Mouse (Mus musculus) heart, adult 2 months (tissue): ENCODE data around the gene Klhl30.

Experiments
- CTCF ChIP-seq: fragments of 200-600 bp; IDR thresholded peaks from 2 replicates; pipeline ENCODE4 v1.8.1; 2022; ENCODE audit warnings: antibody characterized with exemption, mild to moderate bottlenecking, moderate library complexity
- POLR2A ChIP-seq: fragments of 200-500 bp; IDR thresholded peaks from 2 replicates; pipeline ENCODE4 v1.6.1; 2011; ENCODE audit warnings: mild to moderate bottlenecking, low read depth, low read length, control low read depth; ENCODE audit not compliant: insufficient read depth

DNA sequence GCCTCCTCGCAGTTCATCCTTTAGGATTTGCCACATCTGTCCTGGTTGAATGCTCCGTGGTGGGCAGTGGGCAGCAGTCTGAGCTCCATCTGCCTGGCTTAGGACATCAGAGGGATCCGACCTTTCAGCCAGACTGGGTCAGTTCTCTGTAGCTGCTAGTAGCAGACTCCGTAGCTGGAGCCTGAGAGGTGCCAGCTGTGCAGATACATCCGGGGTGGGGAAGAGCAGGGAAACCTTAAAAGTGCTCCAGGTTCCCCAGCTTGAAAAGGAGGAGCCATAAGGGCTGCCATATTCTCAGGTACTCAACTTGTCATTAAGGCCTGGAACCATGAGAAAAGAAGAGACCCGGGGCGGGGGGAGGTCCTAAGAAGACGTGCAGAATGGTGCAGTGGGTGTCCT lies 15.0 kb downstream of the Klhl30 start:
- no peak for TF ChIP-seq CTCF
- no peak for TF ChIP-seq POLR2A
